Mouse (Mus musculus) megakaryocyte, embryonic 14.5 days (primary cell): ENCODE results near the gene Tnrc6b. TPM values are rescaled to one million over a fixed set of nuclear protein-coding genes. Genes with fewer than 3 reads are reported as not detected.

Source experiments
- H3K27me3 ChIP-seq: replicated peaks from 2 replicates; pipeline ENCODE3; 2012; ENCODE audit warnings: inconsistent platforms
- H3K36me3 ChIP-seq: replicated peaks from 2 replicates; pipeline ENCODE3; 2012; ENCODE audit warnings: low read length, inconsistent platforms, mixed read lengths
- H3K4me1 ChIP-seq: 2 replicates; pipeline ENCODE4 v1.6.1; 2012; ENCODE audit warnings: inconsistent platforms
- H3K4me3 ChIP-seq: replicated peaks from 2 replicates; pipeline ENCODE3; 2012; ENCODE audit warnings: moderate library complexity, mild to moderate bottlenecking, inconsistent platforms
- H3K9me3 ChIP-seq: 2 replicates; pipeline ENCODE4 v1.6.1; 2012; ENCODE audit warnings: inconsistent platforms
- FLI1 ChIP-seq: IDR thresholded peaks from 2 replicates; pipeline ENCODE4 v1.6.1; 2012; ENCODE audit warnings: low read length, inconsistent platforms, mixed read lengths
- GATA1 ChIP-seq: IDR thresholded peaks from 3 replicates; pipeline ENCODE4 v1.6.1; 2012; ENCODE audit warnings: mixed read lengths, low read length, inconsistent platforms, borderline replicate concordance
- polyA plus RNA-seq: library from polyadenylated mRNA; stranded (reverse); fragments of >175 nt; gene quantifications from 2 replicates; pipeline ENCODE4 v1.2.3, GENCODE M21; 2012; ENCODE audit warnings: low replicate concordance; ENCODE audit not compliant: insufficient read depth

Gene Tnrc6b
- polyA plus RNA-seq, 1 experiment: 19.3 TPM

DNA sequence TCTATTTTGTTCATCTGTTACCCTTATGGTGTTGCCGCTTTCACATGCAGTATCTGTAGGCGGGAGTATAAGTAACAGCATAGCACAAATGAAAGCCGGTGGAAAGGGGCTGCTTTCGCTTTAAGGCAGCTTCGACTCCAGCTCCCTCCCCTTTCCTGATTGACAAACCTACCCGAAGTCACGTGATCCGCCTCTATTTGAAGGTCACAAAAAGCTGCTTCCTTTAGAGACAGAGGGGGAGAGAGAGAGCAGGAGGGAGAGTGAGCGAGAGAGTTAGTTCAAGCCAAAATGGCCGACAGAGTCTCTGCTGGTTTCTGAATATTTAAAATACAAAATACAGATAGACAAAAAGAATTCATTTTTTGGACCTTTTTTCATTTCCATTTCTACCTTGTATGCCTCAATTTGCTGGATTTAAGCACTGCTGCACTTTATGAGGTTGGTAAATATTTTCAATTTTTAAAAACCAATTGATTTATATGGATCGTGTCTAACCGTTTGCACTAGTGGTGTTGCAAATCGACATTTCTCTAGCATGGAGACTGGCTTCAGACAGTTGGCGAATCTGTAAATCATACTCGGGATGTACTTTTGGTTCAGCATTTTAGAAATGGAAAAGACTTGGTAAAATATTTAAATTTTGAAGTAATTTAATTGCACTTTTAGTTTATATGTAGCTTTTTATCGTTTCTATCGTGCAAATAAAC is 87.4 kb downstream of the Tnrc6b start:
- Histone ChIP-seq H3K4me3 (peak overlapping the region; percentile 93), H3K36me3 (peaks cover 3% of the 10 kb centered on the region), H3K27me3 (no peaks in the 10 kb centered on the region), H3K9me3 (no peaks in the 10 kb centered on the region), H3K4me1 (peaks cover 51% of the 10 kb centered on the region)
- no peak for TF ChIP-seq GATA1
- TF ChIP-seq FLI1: no peak; the same call in 1 of the 2 replicates

DNA sequence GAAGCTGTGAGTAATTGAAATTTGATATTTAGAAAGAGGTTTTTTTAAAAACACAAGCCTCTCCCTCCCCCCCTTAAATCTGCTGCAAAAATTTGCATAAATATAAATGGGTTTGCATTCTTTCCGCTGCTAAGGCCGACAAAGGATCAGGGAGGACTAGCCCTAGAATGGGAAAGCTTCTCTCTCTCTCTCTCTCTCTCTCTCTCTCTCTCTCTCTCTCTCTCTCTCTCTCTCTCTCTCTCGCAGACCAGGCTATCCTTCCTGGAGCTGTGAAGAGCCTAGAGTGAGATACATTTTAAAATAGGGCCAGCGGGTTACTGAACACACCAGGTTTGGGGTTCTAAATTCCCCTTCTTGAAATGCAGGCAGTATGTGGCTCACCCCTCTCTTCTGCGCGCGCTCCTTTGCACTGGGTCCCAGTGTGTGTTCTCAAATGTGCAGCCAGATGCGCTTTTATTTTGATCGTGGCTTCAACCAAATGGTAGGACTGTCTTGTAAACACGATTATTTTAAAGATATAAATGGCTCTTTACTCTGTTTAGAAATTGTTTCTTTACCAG is 88.0 kb downstream of the Tnrc6b start:
- Histone ChIP-seq H3K9me3 (no peaks in the 10 kb centered on the region), H3K27me3 (no peaks in the 10 kb centered on the region), H3K4me3 (peak overlapping the region; percentile 93), H3K36me3 (peaks cover 3% of the 10 kb centered on the region), H3K4me1 (peaks cover 53% of the 10 kb centered on the region)
- TF ChIP-seq GATA1: no peak
- TF ChIP-seq FLI1: no peak

DNA sequence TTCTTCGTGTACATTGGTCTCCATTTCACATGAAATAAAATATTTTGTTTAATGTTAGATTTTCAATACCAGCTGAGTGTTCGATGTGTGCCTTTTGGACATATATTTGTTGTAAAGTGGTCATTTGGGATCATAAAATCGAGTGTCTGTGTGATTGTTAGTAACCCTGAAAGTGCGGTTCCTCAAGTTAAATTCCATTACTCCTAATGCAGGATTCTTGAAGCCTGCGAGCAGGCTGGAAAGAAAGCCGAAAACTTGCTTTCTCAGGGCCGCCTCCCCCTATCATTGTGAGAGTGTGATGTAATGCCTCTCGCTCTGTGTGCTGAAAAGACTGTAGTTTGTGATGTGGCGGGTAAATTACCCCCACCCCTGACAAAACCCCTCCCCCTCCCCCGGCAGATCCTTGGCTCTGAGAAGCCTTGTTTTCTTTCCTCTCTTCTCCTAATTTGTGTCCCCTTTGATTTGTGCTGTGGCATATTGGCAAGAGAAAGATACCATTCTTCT is 88.6 kb downstream of the Tnrc6b start:
- no peaks in the 10 kb centered on the region for H3K27me3 ChIP-seq
- H3K4me3 ChIP-seq: peak overlapping the region; percentile 93
- no peak for TF ChIP-seq GATA1
- no peak for TF ChIP-seq FLI1
- H3K36me3 ChIP-seq: peaks cover 7% of the 10 kb centered on the region
- peaks cover 58% of the 10 kb centered on the region for H3K4me1 ChIP-seq
- no peaks in the 10 kb centered on the region for H3K9me3 ChIP-seq

DNA sequence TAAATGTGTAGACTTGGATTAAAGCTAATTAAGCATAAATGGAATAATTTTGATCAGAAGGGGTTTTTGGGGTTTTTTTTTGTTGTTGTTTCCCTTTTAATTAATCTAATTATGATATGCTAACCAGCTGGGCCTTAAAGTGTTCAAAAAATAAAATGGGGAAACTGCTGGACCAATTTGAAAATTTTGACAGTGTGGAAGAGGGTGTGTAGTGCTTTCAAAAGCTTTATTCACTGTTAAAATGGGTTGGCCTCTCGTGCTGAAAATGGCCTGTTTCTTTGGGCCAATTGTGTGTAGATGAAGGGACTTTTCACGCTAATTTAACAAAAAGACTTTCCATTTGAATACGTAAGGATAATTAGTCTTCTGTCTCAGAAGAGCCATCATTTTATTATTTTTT is 89.1 kb downstream of the Tnrc6b start:
- TF ChIP-seq FLI1 (no peak), GATA1 (no peak)
- H3K4me3 ChIP-seq: peak overlapping the region; percentile 93
- peaks cover 62% of the 10 kb centered on the region for H3K4me1 ChIP-seq
- no peaks in the 10 kb centered on the region for H3K9me3 ChIP-seq
- H3K36me3 ChIP-seq: peaks cover 9% of the 10 kb centered on the region
- no peaks in the 10 kb centered on the region for H3K27me3 ChIP-seq

DNA sequence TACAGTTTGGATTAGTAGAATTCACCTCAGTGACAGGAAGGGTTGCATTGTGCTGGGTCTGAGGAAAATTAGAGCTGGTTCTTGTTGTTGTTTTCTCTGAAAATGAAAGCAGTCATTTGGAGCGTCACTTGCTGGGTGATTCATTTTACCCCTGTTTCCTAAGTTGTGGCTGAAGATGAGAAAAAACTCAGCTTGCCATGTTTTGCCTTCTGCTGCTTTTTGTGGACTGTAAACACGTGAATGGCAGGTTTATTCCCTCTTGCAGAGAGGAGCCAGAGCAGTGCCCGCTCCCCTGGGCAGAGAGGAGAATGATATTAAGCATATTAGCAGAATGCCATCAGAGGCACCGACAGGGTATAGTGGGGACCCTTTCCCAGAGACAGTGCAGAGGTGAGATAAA is 89.7 kb downstream of the Tnrc6b start:
- H3K36me3 ChIP-seq: peaks cover 9% of the 10 kb centered on the region
- H3K4me3 ChIP-seq: peak overlapping the region; percentile 93
- H3K4me1 ChIP-seq: peaks cover 62% of the 10 kb centered on the region
- no peaks in the 10 kb centered on the region for H3K27me3 ChIP-seq
- no peaks in the 10 kb centered on the region for H3K9me3 ChIP-seq
- TF ChIP-seq FLI1: no peak
- no peak for TF ChIP-seq GATA1

DNA sequence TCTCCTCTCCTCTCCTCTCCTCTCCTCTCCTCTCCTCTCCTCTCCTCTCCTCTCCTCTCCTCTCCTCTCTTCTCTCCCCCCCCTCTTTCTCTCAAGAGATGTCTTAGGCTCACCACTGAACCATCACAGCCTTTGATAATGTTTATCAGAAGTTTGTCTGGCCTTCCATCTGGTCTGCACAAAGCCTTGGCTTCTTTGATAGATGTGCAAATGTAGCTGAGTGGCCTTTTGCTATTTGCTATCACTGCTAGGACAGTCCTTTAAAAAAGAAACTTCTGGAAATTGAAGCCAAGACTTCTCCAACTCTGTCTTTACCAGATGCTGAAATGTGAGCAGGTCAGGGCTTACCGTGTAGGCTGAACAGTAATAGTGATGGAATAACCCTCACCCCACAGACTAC is 90.5 kb downstream of the Tnrc6b start:
- H3K4me1 ChIP-seq: peaks cover 64% of the 10 kb centered on the region
- H3K4me3 ChIP-seq: peak overlapping the region; percentile 93
- H3K36me3 ChIP-seq: peaks cover 14% of the 10 kb centered on the region
- no peak for TF ChIP-seq GATA1
- TF ChIP-seq FLI1: no peak
- H3K27me3 ChIP-seq: no peaks in the 10 kb centered on the region
- H3K9me3 ChIP-seq: no peaks in the 10 kb centered on the region

DNA sequence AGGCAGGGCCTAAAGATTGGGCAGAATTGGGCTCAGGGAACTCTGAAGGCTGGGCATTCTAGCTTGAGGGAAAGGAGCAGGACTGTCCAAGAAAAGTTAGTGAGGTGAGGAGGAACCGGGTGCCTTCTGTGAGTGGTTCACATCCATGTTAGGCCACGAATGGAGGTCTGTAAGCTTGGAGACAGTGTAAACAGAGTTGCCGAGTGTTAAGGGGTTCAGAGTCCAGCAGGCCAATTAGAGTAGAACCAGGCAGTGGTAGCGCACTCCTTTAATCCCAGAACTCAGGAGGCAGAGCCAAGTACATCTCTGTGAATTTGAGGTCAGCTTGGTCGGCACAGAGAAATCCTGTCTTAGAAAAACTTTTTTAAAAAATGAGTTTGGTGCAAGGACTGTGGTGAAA is 96.0 kb downstream of the Tnrc6b start:
- H3K27me3 ChIP-seq: no peaks in the 10 kb centered on the region
- no peaks in the 10 kb centered on the region for H3K9me3 ChIP-seq
- peaks cover 41% of the 10 kb centered on the region for H3K36me3 ChIP-seq
- TF ChIP-seq GATA1: no peak
- TF ChIP-seq FLI1: no peak
- peaks cover 87% of the 10 kb centered on the region for H3K4me1 ChIP-seq
- peak overlapping the region; percentile 73 for H3K4me3 ChIP-seq

DNA sequence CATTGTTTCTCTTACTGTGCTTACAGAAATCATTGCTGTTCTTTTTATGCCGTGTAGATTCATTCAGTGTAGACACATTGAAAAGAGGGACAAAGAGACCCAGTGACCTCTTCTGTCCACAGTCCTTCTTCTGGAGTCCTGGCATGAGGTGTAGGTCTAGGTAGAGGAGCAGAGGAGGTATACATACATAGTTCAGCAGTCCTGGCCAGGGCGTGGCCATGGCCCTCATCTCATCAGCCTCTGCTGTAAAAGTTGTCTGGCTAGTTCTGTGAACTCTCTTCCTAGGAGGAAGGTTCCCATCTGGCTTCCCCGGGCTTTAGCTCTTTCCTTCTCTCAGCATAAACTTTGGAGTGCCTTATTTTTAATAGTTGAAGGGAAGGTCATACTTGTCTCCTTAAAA is 99.1 kb downstream of the Tnrc6b start:
- H3K27me3 ChIP-seq: no peaks in the 10 kb centered on the region
- H3K4me1 ChIP-seq: peaks cover 90% of the 10 kb centered on the region
- TF ChIP-seq GATA1 (no peak), FLI1 (no peak)
- H3K9me3 ChIP-seq: no peaks in the 10 kb centered on the region
- H3K4me3 ChIP-seq: no peak overlapping the region
- peaks cover 32% of the 10 kb centered on the region for H3K36me3 ChIP-seq

DNA sequence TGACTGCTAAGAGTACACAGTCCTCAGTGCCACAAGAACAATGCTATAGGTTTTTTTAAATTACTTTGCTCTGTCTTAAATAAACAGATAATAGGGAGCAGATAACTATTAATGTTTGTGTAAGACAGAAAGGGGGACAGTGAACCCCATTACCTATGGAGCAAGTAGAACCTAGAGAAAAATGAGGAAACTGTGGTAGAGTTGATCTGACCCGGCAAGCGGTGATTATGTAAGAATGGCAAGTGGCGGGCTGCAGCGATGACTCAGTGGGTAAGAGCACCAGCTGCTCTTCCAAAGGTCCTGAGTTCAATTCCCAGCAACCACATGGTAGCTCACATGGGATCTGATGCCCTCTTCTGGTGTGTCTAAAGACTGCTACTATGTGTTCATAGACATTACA is 101.7 kb downstream of the Tnrc6b start:
- Histone ChIP-seq H3K9me3 (no peaks in the 10 kb centered on the region), H3K4me1 (peaks cover 96% of the 10 kb centered on the region), H3K27me3 (no peaks in the 10 kb centered on the region), H3K36me3 (peaks cover 25% of the 10 kb centered on the region), H3K4me3 (no peak overlapping the region)
- TF ChIP-seq FLI1 (no peak), GATA1 (no peak)

DNA sequence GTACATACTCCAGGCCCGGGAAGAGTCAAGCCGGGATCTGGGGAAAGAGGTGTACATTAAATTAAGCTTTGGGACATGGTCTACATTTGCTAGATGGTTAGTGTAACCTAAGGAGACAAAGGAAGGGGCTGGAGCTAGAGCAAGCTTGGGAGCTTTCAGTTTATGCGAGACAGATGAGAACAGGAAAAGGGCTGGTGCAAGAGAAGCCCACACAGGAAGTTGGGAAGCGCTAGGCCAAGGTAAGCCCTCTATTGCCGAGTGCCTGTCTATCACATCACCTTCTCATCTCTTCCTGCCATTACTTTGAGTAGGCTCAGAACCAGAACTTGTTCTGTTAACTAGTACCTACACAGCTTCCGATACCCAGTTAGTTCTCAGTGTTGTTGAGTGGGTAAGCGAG is 103.7 kb downstream of the Tnrc6b start:
- peak overlapping the region; percentile 89 for H3K4me3 ChIP-seq
- H3K4me1 ChIP-seq: peaks cover 90% of the 10 kb centered on the region
- TF ChIP-seq GATA1 (no peak), FLI1 (no peak)
- no peaks in the 10 kb centered on the region for H3K27me3 ChIP-seq
- no peaks in the 10 kb centered on the region for H3K9me3 ChIP-seq
- H3K36me3 ChIP-seq: peaks cover 25% of the 10 kb centered on the region
